In the genomic region with DNA sequence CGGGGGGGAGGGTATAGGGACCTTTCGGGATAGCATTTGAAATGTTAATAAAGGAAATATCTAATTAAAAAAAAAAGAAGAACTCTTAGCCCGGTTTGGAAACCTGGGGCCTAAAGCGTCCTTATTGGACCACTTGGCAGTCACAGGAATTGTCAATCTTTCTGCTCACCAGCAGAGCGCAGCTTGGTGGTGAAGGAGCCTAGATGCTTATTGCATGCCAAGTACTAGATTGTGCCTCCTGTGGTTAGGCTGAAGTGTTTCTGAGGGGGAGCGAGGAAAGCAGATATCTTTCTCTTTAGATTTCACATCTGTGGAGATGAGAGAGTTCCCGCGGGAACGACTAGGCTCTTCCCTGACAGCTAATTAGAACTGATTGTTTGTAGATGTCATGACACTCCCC, we compare ENCODE assay signal across 10 mouse cellular contexts. TPM values are rescaled to one million over a fixed set of nuclear protein-coding genes. Genes with fewer than 3 reads are reported as not detected.
DNase-seq lines count a peak whose midpoint lies in the region; ATAC-seq lines count a peak whose summit lies in the region.
"Had no signal": no experiment of that assay in that cellular context is flagged by ENCODE, and none has a peak within 500 bp of the region (broad histone marks: within the 10 kb centered on the region; RNA-seq: fewer than 3 reads in every experiment).

No protein-coding gene starts in this region.

- DNase-seq in cerebellum, adult 11 months, result peak; percentile 9
- no peak for DNase-seq in cerebellum, adult 9-10 months
- peak; percentile 18 to 30 for DNase-seq in left cerebral cortex, postnatal 10 days (ENCODE audit: extremely low spot score in 1 of 2, low spot score in 2 of 2)
- DNase-seq in left cerebral cortex, postnatal 36 days (ENCODE audit: low spot score in 2 of 2), result no peak
- peak; percentile 29 for DNase-seq in limb, embryonic 10.5 days (ENCODE audit: low spot score)
- DNase-seq in right cerebral cortex, postnatal 25 days, result peak; percentile 9
- DNase-seq in T-cell, adult 2 months (ENCODE audit: low spot score), result no peak

- peaks cover 16% of the 10 kb centered on the region for H3K4me1 ChIP-seq in limb, embryonic 10.5 days

- H3K4me3 ChIP-seq in limb, embryonic 10.5 days, result no peak overlapping the region

- no peak for ATAC-seq in megakaryocyte-erythroid progenitor cell, adult 5-6 weeks (replicated peaks; ENCODE audit: low FRiP score, low TSS enrichment, poor library complexity, severe bottlenecking)

- no peak overlapping the region for H3K27ac ChIP-seq in limb, embryonic 10.5 days
- H3K27ac ChIP-seq: macrophage had no signal

- intact Hi-C loops in left cerebral cortex, postnatal 10 days (cut with DNase I), result loop anchor here (5.0 kb wide), 1 partner anchor 56 kb away; no protein-coding TSS in a partner anchor
- intact Hi-C loops in left cerebral cortex, postnatal 36 days (cut with DNase I), result no loop called here

- H3K9me3 ChIP-seq in limb, embryonic 10.5 days (replicated peaks), result no peaks in the 10 kb centered on the region

- H3K27me3 ChIP-seq in limb, embryonic 10.5 days (ENCODE audit: low read depth, poor library complexity, severe bottlenecking), result peaks cover 39% of the 10 kb centered on the region

- WGBS in limb, embryonic 10.5 days, result 11% methylated on average over 9 of the region's 9 CpGs

- H3K36me3 ChIP-seq in limb, embryonic 10.5 days, result no peaks in the 10 kb centered on the region

RNA-seq across cellular contexts. Expression of a gene that starts 0.9 kb away (rescaled TPM):
- 10 to 100 TPM; 65.2 to 67.6 TPM for total RNA-seq in left cerebral cortex, postnatal 10 days (2021)
- 10 to 100 TPM; 60.3 to 69.2 TPM for total RNA-seq in left cerebral cortex, postnatal 36 days (2021)
- polyA plus RNA-seq in limb, embryonic 10.5 days (2016; fragmentation: Nextera tagmentation; extraction: Ambion mirVana), result 0.23 and 0.28 TPM in 2 replicates
- total RNA-seq in megakaryocyte-erythroid progenitor cell, adult 5-6 weeks (2014; fragmentation: Nextera tagmentation), result not detected in 2 replicates
- not detected in 2 replicates for total RNA-seq in megakaryocyte-erythroid progenitor cell, adult 5-6 weeks (2017)
- total RNA-seq: granulocyte monocyte progenitor cell, adult 5-6 weeks had no signal
- polyA plus RNA-seq: macrophage had no signal

Comparison
In these comparisons a context has a peak if more than half of its experiments do, and no peak if none do; other contexts are left out.
1. DNase-seq: peak in cerebellum, adult 11 months (single experiment), left cerebral cortex, postnatal 10 days (2 of 2), limb, embryonic 10.5 days (single experiment) and right cerebral cortex, postnatal 25 days (single experiment); none in cerebellum, adult 9-10 months (single experiment), left cerebral cortex, postnatal 36 days (0 of 2) and T-cell, adult 2 months (single experiment).
2. RNA of a gene that starts 0.9 kb away (total RNA-seq): 60.3 to 69.2 TPM in left cerebral cortex, postnatal 36 days and 65.2 to 67.6 TPM in left cerebral cortex, postnatal 10 days; not detected in megakaryocyte-erythroid progenitor cell, adult 5-6 weeks; every median in the first group is over 10 times any median in the second.